Mouse (Mus musculus) hindbrain, embryonic 11.5 days (tissue): Measurements from ENCODE around the gene Crot. TPM values are rescaled to one million over a fixed set of nuclear protein-coding genes. Genes with fewer than 3 reads are reported as not detected.

Experiments used
- ATAC-seq: fragments of 200-750 bp; cut with Nextera tagmentation; 2 replicates; pipeline ENCODE4 v1.8.0; 2017; ENCODE audit warnings: mild to moderate bottlenecking, moderate TSS enrichment, moderate library complexity; ENCODE audit not compliant: low FRiP score
- DNase-seq: peaks from one replicate; pipeline ENCODE4 v3.0.0-alpha.2; 2015; ENCODE audit warnings: low spot score
- H3K27ac ChIP-seq: fragments of 300-500 bp; sonication (generic); 2 replicates; pipeline ENCODE4 v1.5.1; 2014; ENCODE audit warnings: mild to moderate bottlenecking, low read depth, low read length
- H3K27me3 ChIP-seq: fragments of 300-500 bp; sonication (generic); 2 replicates; pipeline ENCODE4 v1.6.1; 2014; ENCODE audit warnings: mild to moderate bottlenecking, low read length, moderate library complexity, mixed read lengths; ENCODE audit not compliant: control insufficient read depth, insufficient read depth
- H3K36me3 ChIP-seq: fragments of 300-500 bp; sonication (generic); 2 replicates; pipeline ENCODE4 v1.6.1; 2014; ENCODE audit warnings: mild to moderate bottlenecking, low read length, moderate library complexity, mixed read lengths; ENCODE audit not compliant: control insufficient read depth, insufficient read depth
- H3K4me1 ChIP-seq: fragments of 300-500 bp; sonication (generic); replicated peaks from 2 replicates; pipeline ENCODE4 v1.6.1; 2014; ENCODE audit warnings: low read length, mixed read lengths; ENCODE audit not compliant: control insufficient read depth, insufficient read depth
- H3K4me2 ChIP-seq: fragments of 300-500 bp; sonication (generic); replicated peaks from 2 replicates; pipeline ENCODE4 v1.6.1; 2014; ENCODE audit warnings: mild to moderate bottlenecking, low read depth, low read length
- H3K4me3 ChIP-seq: fragments of 300-500 bp; sonication (generic); 2 replicates; pipeline ENCODE4 v1.5.1; 2014; ENCODE audit warnings: low read depth, low read length
- H3K9ac ChIP-seq: fragments of 300-500 bp; sonication (generic); 2 replicates; pipeline ENCODE4 v1.6.1; 2014; ENCODE audit warnings: low read depth, low read length
- H3K9me3 ChIP-seq: fragments of 300-500 bp; sonication (generic); 2 replicates; pipeline ENCODE4 v1.6.1; 2016; ENCODE audit warnings: low read length; ENCODE audit not compliant: control insufficient read depth
- WGBS: fragments of 180-500 bp; shearing (Covaris S2); extraction: QIAGEN DNeasy Blood & Tissue Kit; methylation state at CpG from one replicate; pipeline ENCODE4 v1.1.7; 2014; 5-methylcytosine and 5-hydroxymethylcytosine counted together
- polyA plus RNA-seq: library from polyadenylated mRNA; unstranded; fragments of >200 nt; fragmentation: Nextera tagmentation; extraction: Ambion mirVana; gene quantifications from 2 replicates; pipeline ENCODE4 v1.2.1, GENCODE M21; 2014

The Crot gene
- polyA plus RNA-seq = 32.3 and 33.6 TPM in 2 replicates

DNA sequence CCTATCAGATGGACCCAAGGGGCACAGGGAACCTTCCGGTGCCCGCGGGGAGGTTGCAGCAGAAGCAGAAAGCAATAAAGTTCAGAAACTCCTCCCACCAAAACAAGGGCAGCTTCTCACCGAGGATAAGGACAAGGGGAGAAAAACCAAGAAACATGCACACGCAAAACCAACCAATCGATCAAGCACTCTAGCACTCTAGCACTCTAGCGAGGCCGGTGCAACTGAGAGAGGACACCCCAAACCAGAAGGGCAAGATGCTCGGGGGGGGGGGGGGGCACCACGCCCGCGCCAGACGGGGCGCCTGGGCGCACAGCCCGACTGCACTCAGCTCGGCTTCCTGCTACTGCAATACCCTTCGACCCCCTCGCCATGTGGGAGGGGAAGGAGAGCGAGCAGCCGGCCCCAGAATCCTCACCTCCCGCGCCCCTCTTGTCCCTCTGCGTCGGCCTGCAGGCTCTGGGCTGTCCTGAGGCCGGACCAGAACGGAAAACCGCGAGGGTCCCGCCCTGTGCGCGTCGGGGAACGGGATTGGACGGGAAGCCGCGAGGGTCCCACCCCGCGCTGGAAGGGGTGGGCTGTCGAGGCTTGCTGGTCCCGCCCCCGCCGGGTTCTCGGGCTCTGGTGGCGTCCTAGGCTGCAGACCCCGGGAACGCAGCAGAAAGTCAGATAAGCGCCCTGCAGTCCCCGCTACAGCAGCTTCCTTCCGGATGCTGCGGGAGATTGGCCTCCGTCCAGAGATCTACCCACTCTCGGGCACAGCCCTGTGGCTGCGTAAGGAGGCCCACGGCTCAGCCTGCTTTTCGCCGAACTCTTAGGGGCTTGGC lies at the start of gene Crot:
Gene Crot (minus strand): TSS at position 639 of the 827 bp plus-strand sequence.
- H3K9me3 ChIP-seq = no peaks in the 10 kb centered on the region
- peak; percentile 99 for ATAC-seq
- no peaks in the 10 kb centered on the region for H3K36me3 ChIP-seq
- H3K4me2 ChIP-seq = peak within 1 kb of the TSS; percentile 61
- DNase-seq = peak; percentile 96
- H3K9ac ChIP-seq = peak within 1 kb of the TSS; percentile 78
- H3K27me3 ChIP-seq = no peaks in the 10 kb centered on the region
- peak within 1 kb of the TSS; percentile 66 for H3K4me3 ChIP-seq
- H3K4me1 ChIP-seq = no peaks in the 10 kb centered on the region
- H3K27ac ChIP-seq = peak within 1 kb of the TSS; percentile 87
- under 1% methylated on average over 52 of the region's 57 CpGs for WGBS

DNA sequence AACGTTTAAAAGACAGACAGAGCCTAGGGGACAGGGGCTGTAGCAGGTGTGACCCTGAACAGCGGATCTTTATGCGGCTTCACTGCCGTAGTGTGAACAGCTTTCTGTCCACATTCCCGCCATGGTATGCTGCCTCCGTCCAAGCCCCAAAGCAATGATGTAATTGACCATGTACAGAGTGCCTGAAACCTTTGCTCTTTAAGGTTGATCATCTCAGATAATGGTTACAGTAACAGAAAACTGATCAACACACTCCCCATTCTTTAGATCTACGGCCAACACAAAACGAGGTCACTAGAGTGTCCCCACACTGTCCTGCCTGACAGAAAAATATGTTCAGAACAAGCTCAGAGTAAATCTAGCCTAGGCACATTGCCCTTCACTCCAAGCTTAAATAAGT lies 48.8 kb upstream of the Crot start:
- Histone ChIP-seq H3K9ac (no peak overlapping the region), H3K27ac (no peak overlapping the region), H3K4me2 (no peak overlapping the region), H3K9me3 (no peaks in the 10 kb centered on the region), H3K4me3 (no peak overlapping the region), H3K36me3 (no peaks in the 10 kb centered on the region), H3K27me3 (no peaks in the 10 kb centered on the region), H3K4me1 (no peaks in the 10 kb centered on the region; the same call in 1 of the 2 replicates)
- WGBS = 84% methylated on average over 8 of the region's 8 CpGs
- DNase-seq (no peak), ATAC-seq (no peak)

DNA sequence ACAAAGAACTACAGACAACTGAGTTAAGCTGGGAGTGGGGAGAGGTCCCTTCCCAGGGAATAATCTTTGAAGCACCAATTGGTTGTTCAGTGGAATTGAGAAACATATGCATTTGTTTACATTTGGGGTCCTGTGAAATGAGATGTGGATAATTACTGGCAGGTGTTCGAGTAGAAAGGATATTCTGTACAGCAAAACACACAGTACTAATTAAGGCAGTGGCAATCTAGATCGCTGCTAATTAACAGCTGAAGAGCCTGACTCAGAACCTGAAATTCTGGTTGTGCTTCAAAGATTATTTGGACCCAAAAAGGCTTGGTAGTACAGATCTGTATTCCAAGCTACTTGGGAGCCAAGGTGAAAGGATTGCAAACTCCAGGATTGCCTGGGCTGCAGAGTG lies 47.7 kb upstream of the Crot start:
- ATAC-seq = no peak
- no peaks in the 10 kb centered on the region for H3K9me3 ChIP-seq
- no peak overlapping the region for H3K4me2 ChIP-seq
- no peaks in the 10 kb centered on the region for H3K27me3 ChIP-seq
- DNase-seq = no peak
- H3K27ac ChIP-seq = no peak overlapping the region
- no peak overlapping the region for H3K4me3 ChIP-seq
- H3K4me1 ChIP-seq = no peaks in the 10 kb centered on the region; the same call in 1 of the 2 replicates
- H3K9ac ChIP-seq = no peak overlapping the region
- H3K36me3 ChIP-seq = no peaks in the 10 kb centered on the region
- 62% methylated on average over 2 of the region's 2 CpGs for WGBS

DNA sequence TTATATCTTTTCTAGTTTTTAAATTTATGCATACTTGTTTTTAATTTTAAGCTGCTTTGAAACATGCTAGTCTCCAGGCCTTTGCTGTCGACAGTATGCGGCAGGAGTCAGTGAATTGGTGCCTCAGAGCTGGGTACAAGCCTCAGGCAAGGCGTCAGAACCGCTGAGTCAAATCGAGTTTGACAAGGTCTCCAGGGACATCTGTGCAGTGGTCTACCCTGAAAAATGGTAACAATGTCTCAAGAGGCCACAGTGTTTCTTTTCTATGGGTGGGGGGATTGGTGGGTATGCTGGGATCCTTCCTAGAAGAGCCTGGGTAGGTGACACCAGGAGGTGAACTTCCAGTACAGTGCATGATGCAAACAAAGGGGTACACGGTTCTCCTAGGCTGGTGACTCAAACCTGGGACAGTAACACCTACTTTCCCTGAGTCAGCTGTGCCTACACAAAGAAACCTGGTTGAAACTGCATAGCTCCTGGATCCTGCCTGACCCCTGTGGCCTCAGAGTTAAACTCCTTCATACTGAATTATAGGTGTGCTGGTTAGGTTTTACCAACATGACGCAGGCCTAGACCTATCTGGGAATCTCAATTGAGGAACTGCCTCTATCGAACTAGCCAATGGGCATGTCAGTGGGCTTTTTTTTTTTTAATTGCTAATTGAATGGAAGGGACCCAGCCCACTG lies 46.6 kb upstream of the Crot start:
- DNase-seq = no peak
- Histone ChIP-seq H3K36me3 (no peaks in the 10 kb centered on the region), H3K9me3 (no peaks in the 10 kb centered on the region), H3K4me3 (no peak overlapping the region), H3K4me2 (no peak overlapping the region), H3K27ac (no peak overlapping the region), H3K4me1 (no peaks in the 10 kb centered on the region; the same call in 1 of the 2 replicates), H3K9ac (no peak overlapping the region), H3K27me3 (no peaks in the 10 kb centered on the region)
- peak; percentile 39; the same call in 1 of the 2 replicates for ATAC-seq
- 79% methylated on average over 8 of the region's 8 CpGs for WGBS

DNA sequence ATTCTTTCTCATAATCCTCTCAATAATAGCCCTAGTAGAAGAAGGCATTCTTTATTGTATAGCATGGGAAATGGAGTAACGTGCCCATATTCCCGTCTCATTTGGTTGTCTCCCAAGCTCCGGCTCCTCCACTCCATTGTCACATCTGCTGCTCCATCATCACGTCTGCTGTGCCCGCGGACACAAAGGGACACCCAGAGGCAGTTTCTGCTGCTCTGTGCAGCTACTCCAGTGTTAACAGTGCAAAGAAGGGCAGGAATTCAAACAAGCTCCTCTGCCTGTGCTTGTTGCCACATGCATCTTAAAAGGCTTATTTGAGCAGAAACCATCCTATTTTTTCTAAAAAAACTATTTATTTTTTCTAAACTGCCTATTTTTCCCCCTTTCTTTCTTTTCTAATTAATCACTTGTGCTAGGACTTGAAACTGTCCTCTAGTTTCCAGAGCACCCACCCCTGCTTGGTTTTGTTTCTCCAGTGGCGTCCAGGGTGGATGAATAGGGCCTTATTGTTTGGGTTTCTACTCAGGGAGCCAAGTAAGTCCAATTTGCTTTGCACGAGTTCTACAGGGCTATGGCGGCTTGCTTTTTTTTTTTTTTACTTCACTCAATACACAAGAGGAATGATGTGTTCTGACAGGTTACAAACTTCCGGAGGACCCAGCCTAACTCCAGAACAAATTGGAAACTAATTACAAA lies 45.7 kb upstream of the Crot start:
- no peak overlapping the region for H3K9ac ChIP-seq
- DNase-seq (no peak), ATAC-seq (0 out of 2 replicates have a peak, but pooled peaks have one; percentile 43)
- H3K36me3 ChIP-seq = no peaks in the 10 kb centered on the region
- 32% methylated on average over 10 of the region's 10 CpGs for WGBS
- no peaks in the 10 kb centered on the region for H3K9me3 ChIP-seq
- no peak overlapping the region for H3K27ac ChIP-seq
- H3K4me3 ChIP-seq = no peak overlapping the region
- no peak overlapping the region for H3K4me2 ChIP-seq
- no peaks in the 10 kb centered on the region; the same call in 1 of the 2 replicates for H3K4me1 ChIP-seq
- H3K27me3 ChIP-seq = no peaks in the 10 kb centered on the region

DNA sequence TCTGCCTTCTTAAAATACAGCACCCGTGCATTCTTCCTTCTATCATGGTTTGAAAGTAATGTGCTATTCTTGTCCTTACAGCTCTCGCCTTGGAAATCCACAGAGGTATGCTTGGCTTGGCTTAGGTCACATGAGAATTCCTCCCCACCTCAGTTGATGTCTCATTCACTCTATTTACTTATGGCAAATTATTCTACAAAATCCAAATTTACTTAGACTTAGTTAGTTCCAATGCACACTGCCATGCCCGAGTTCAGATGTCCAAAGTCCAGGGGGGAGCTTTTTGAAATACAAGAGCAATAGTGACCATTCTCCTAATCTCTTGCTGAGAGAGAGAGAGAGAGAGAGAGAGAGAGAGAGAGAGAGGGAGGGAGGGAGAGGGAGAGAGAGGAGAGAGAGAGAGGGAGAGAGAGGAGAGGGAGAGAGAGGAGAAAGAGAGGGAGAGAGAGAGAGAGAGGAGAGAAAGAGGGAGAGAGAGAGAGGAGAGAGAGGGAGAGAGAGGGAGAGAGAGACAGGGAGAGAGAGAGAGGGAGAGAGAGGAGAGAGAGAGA lies 43.6 kb upstream of the Crot start:
- DNase-seq = no peak
- no peaks in the 10 kb centered on the region for H3K9me3 ChIP-seq
- ATAC-seq = no peak
- H3K9ac ChIP-seq = no peak overlapping the region
- H3K27ac ChIP-seq = no peak overlapping the region
- H3K4me3 ChIP-seq = no peak overlapping the region
- H3K36me3 ChIP-seq = no peaks in the 10 kb centered on the region
- no peaks in the 10 kb centered on the region; the same call in 1 of the 2 replicates for H3K4me1 ChIP-seq
- 91% methylated on average over 3 of the region's 3 CpGs for WGBS
- H3K4me2 ChIP-seq = no peak overlapping the region
- H3K27me3 ChIP-seq = no peaks in the 10 kb centered on the region

DNA sequence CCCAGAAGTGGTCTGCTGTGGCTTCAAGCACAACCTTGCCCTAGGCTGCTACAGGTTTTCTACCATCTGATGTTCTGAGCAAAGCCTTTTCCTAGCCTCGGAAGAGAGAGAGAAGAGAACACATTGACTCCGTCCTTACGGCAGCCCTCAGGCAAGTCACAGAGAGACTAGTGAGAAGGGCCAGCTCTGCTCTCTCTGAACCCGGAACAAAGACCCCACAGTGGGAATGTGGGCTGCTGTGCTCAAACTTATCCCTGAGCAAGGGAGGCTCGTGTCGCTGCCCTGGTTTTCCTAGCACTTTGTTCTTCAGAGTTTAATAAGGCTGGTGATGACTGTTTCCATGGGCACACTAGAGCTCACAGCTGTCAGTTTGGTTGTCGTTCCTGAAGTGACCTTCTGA lies 42.9 kb upstream of the Crot start:
- H3K4me1 ChIP-seq = no peaks in the 10 kb centered on the region; the same call in 1 of the 2 replicates
- DNase-seq (no peak), ATAC-seq (no peak)
- H3K9me3 ChIP-seq = no peaks in the 10 kb centered on the region
- no peaks in the 10 kb centered on the region for H3K27me3 ChIP-seq
- 69% methylated on average over 7 of the region's 7 CpGs for WGBS
- H3K9ac ChIP-seq = no peak overlapping the region
- no peak overlapping the region for H3K4me2 ChIP-seq
- no peak overlapping the region for H3K4me3 ChIP-seq
- no peaks in the 10 kb centered on the region for H3K36me3 ChIP-seq
- H3K27ac ChIP-seq = no peak overlapping the region

DNA sequence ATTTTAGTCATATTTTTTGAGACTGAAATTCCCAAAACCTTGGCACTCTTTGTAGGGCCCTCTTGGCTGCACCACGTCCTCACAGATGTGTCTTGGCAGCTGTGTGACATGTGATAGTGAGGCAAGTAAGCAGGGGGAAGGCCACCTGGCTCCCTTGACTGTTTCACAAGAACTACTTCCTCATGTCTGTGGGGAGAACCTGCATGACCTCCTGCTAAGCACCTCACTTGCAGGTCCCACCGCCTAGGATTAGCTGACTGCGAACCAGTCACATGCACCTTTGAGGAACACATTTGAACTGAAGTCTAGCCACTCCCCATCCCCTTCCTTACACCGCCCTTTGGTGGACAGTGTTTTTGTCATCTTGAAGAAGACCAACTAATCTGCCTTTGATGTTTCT lies 40.2 kb upstream of the Crot start:
- WGBS = 74% methylated on average over 4 of the region's 4 CpGs
- H3K27me3 ChIP-seq = no peaks in the 10 kb centered on the region
- H3K36me3 ChIP-seq = no peaks in the 10 kb centered on the region
- H3K4me1 ChIP-seq = no peaks in the 10 kb centered on the region
- ATAC-seq (no peak), DNase-seq (no peak)
- no peak overlapping the region for H3K27ac ChIP-seq
- H3K9ac ChIP-seq = no peak overlapping the region
- H3K4me3 ChIP-seq = no peak overlapping the region
- H3K9me3 ChIP-seq = no peaks in the 10 kb centered on the region
- no peak overlapping the region for H3K4me2 ChIP-seq
